ENCODE assay signal across 19 mouse cellular contexts in the genomic region with DNA sequence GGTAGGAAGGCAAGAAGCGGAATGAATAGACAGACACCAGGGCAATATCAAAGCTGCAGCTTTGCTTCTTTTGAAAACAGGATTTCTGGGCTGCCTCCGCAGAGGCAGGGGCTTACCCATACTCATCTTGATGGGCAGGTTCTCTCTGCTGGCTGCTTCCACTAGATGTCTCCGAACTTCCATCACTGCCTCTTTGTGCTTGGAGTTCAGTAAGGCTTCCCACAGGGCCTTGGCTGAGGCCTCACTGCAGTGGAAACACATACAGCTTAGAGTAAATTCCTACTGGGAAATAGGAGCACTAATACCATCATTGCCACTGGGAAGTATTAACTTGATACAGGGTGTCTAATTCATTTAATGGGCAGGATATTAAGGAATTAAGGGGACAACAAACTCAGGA. TPM values are rescaled to one million over a fixed set of nuclear protein-coding genes. Genes with fewer than 3 reads are reported as not detected.
A peak's percentile ranks its signal among the peaks of the same experiment; 100 is the strongest.
DNase-seq lines count a peak whose midpoint lies in the region; ATAC-seq and TF ChIP-seq lines count a peak whose summit lies in the region.
"Had no signal": no experiment of that assay in that cellular context is flagged by ENCODE, and none has a peak within 500 bp of the region (broad histone marks: within the 10 kb centered on the region; RNA-seq: fewer than 3 reads in every experiment).

No protein-coding gene starts in this region.

- no peak for TF ChIP-seq POLR2A in brain, embryonic 14.5 days (IDR thresholded peaks at IDR 0.05; ENCODE audit: borderline replicate concordance, extremely low read depth, insufficient read depth, insufficient read length, poor library complexity, severe bottlenecking)

- no peaks in the 10 kb centered on the region for H3K4me1 ChIP-seq in forebrain, postnatal 0 days (ENCODE audit: insufficient read depth)
- no peaks in the 10 kb centered on the region for H3K4me1 ChIP-seq in forebrain, embryonic 11.5 days (replicated peaks; ENCODE audit: control insufficient read depth, insufficient read depth, low read length)
- no peaks in the 10 kb centered on the region for H3K4me1 ChIP-seq in midbrain, embryonic 14.5 days (ENCODE audit: control insufficient read depth, insufficient read depth, low read length)
- H3K4me1 ChIP-seq in midbrain, embryonic 11.5 days (ENCODE audit: control insufficient read depth, insufficient read depth, low read length): no peaks in the 10 kb centered on the region
- H3K4me1 ChIP-seq in embryonic facial prominence, embryonic 14.5 days (ENCODE audit: control insufficient read depth, insufficient read depth, low read length): no peaks in the 10 kb centered on the region
- H3K4me1 ChIP-seq: limb, embryonic 13.5 days had no signal

- peak; percentile 26; the same call in 1 of the 2 replicates for TF ChIP-seq CTCF in forebrain, postnatal 0 days (IDR thresholded peaks at IDR 0.05; ENCODE audit: low read depth)
- no peak for TF ChIP-seq CTCF in brain, embryonic 14.5 days (IDR thresholded peaks at IDR 0.05; ENCODE audit: borderline replicate concordance, extremely low read depth, insufficient read depth, insufficient read length)

- no peak overlapping the region for H3K4me2 ChIP-seq in forebrain, postnatal 0 days (ENCODE audit: low read depth)
- H3K4me2 ChIP-seq in forebrain, embryonic 11.5 days (ENCODE audit: low read depth, low read length, severe bottlenecking): no peak overlapping the region
- H3K4me2 ChIP-seq in midbrain, embryonic 14.5 days (ENCODE audit: low read length): no peak overlapping the region
- H3K4me2 ChIP-seq in midbrain, embryonic 11.5 days: no peak overlapping the region
- H3K4me2 ChIP-seq in embryonic facial prominence, embryonic 14.5 days (ENCODE audit: low read depth, low read length): no peak overlapping the region
- H3K4me2 ChIP-seq: heart, embryonic 15.5 days; limb, embryonic 13.5 days; neural tube, embryonic 12.5 days had no signal

- no peaks in the 10 kb centered on the region for H3K27me3 ChIP-seq in forebrain, postnatal 0 days (ENCODE audit: insufficient read depth, low read length)
- H3K27me3 ChIP-seq in forebrain, embryonic 11.5 days (ENCODE audit: control insufficient read depth, insufficient read depth, low read length): no peaks in the 10 kb centered on the region
- no peaks in the 10 kb centered on the region for H3K27me3 ChIP-seq in midbrain, embryonic 14.5 days (ENCODE audit: control insufficient read depth, insufficient read depth, low read length)
- no peaks in the 10 kb centered on the region for H3K27me3 ChIP-seq in midbrain, embryonic 11.5 days (ENCODE audit: control insufficient read depth, insufficient read depth, low read length)
- H3K27me3 ChIP-seq in embryonic facial prominence, embryonic 14.5 days (replicated peaks; ENCODE audit: control insufficient read depth, insufficient read depth, low read length): no peaks in the 10 kb centered on the region
- H3K27me3 ChIP-seq: heart, embryonic 15.5 days; limb, embryonic 13.5 days; neural tube, embryonic 12.5 days had no signal

- H3K9ac ChIP-seq in forebrain, postnatal 0 days: no peak overlapping the region
- H3K9ac ChIP-seq in forebrain, embryonic 11.5 days (ENCODE audit: low read length): no peak overlapping the region
- H3K9ac ChIP-seq in midbrain, embryonic 14.5 days (replicated peaks; ENCODE audit: low read length): no peak overlapping the region
- no peak overlapping the region for H3K9ac ChIP-seq in midbrain, embryonic 11.5 days (ENCODE audit: low read length)
- no peak overlapping the region for H3K9ac ChIP-seq in embryonic facial prominence, embryonic 14.5 days (ENCODE audit: low read depth, low read length)
- H3K9ac ChIP-seq: heart, embryonic 15.5 days; limb, embryonic 13.5 days; liver, embryonic 14.5 days; neural tube, embryonic 12.5 days had no signal

- ATAC-seq in forebrain, postnatal 0 days: 0 out of 2 replicates have a peak, but pooled peaks have one; percentile 54
- ATAC-seq in forebrain, embryonic 11.5 days (replicated peaks; ENCODE audit: low FRiP score): no peak
- no peak for ATAC-seq in midbrain, embryonic 14.5 days (ENCODE audit: low FRiP score, low TSS enrichment)
- ATAC-seq in midbrain, embryonic 11.5 days (ENCODE audit: low FRiP score): no peak
- ATAC-seq in embryonic facial prominence, embryonic 14.5 days (ENCODE audit: low read depth): no peak
- ATAC-seq: CD4-positive, CD25-positive, alpha-beta regulatory T cell, adult 4 months had no signal

- H3K4me3 ChIP-seq in forebrain, postnatal 0 days (ENCODE audit: low read depth, low read length): no peak overlapping the region
- no peak overlapping the region for H3K4me3 ChIP-seq in forebrain, embryonic 11.5 days (ENCODE audit: low read depth, low read length)
- no peak overlapping the region for H3K4me3 ChIP-seq in midbrain, embryonic 14.5 days (replicated peaks; ENCODE audit: low read depth, low read length)
- no peak overlapping the region for H3K4me3 ChIP-seq in midbrain, embryonic 11.5 days (ENCODE audit: low read depth, low read length)
- H3K4me3 ChIP-seq in embryonic facial prominence, embryonic 14.5 days (ENCODE audit: low read depth, low read length): no peak overlapping the region
- H3K4me3 ChIP-seq: erythroblast, embryonic 14.5 days; heart, embryonic 15.5 days; limb, embryonic 13.5 days; neural tube, embryonic 12.5 days had no signal

- WGBS in forebrain, postnatal 0 days: 48% methylated on average over 3 of the region's 3 CpGs
- 45% methylated on average over 3 of the region's 3 CpGs for WGBS in forebrain, embryonic 11.5 days
- 46% methylated on average over 3 of the region's 3 CpGs for WGBS in midbrain, embryonic 14.5 days
- 52% methylated on average over 3 of the region's 3 CpGs for WGBS in midbrain, embryonic 11.5 days
- WGBS in embryonic facial prominence, embryonic 14.5 days: 55% methylated on average over 3 of the region's 3 CpGs

- peak; percentile 18 for DNase-seq in forebrain, postnatal 0 days
- DNase-seq in forebrain, embryonic 11.5 days (ENCODE audit: low spot score): no peak
- DNase-seq in midbrain, embryonic 14.5 days: peak; percentile 57
- no peak for DNase-seq in midbrain, embryonic 11.5 days (ENCODE audit: low spot score, missing footprints)
- DNase-seq in brain, embryonic 14.5 days (ENCODE audit: low read depth): peak; percentile 59
- DNase-seq in embryonic facial prominence, embryonic 14.5 days (ENCODE audit: low spot score): peak; percentile 59
- DNase-seq in heart, adult 11 months: no peak
- DNase-seq in thymus, postnatal 0 days (ENCODE audit: low spot score): no peak
- DNase-seq: adrenal gland, adult 8-10 months; heart, adult 18-20 months; lung, postnatal 10 days; thymus, postnatal 4 days had no signal

- no peaks in the 10 kb centered on the region for H3K36me3 ChIP-seq in forebrain, postnatal 0 days (ENCODE audit: insufficient read depth)
- H3K36me3 ChIP-seq in forebrain, embryonic 11.5 days (ENCODE audit: control insufficient read depth, insufficient read depth, low read length): no peaks in the 10 kb centered on the region
- no peaks in the 10 kb centered on the region for H3K36me3 ChIP-seq in midbrain, embryonic 14.5 days (ENCODE audit: control insufficient read depth, insufficient read depth, low read length)
- no peaks in the 10 kb centered on the region for H3K36me3 ChIP-seq in midbrain, embryonic 11.5 days (ENCODE audit: control insufficient read depth, insufficient read depth, low read length)
- H3K36me3 ChIP-seq in embryonic facial prominence, embryonic 14.5 days (ENCODE audit: control insufficient read depth, insufficient read depth, low read length): no peaks in the 10 kb centered on the region
- H3K36me3 ChIP-seq: heart, embryonic 15.5 days; limb, embryonic 13.5 days; neural tube, embryonic 12.5 days had no signal

- H3K27ac ChIP-seq in forebrain, postnatal 0 days (ENCODE audit: low read depth, low read length): no peak overlapping the region
- H3K27ac ChIP-seq in forebrain, embryonic 11.5 days (ENCODE audit: low read depth, low read length): no peak overlapping the region
- H3K27ac ChIP-seq in midbrain, embryonic 14.5 days (replicated peaks; ENCODE audit: low read depth, low read length): no peak overlapping the region
- no peak overlapping the region for H3K27ac ChIP-seq in midbrain, embryonic 11.5 days (ENCODE audit: low read depth, low read length)
- no peak overlapping the region for H3K27ac ChIP-seq in embryonic facial prominence, embryonic 14.5 days (replicated peaks; ENCODE audit: low read depth, low read length)
- H3K27ac ChIP-seq: heart, embryonic 15.5 days; limb, embryonic 13.5 days; liver, embryonic 14.5 days; neural tube, embryonic 12.5 days had no signal

- no peaks in the 10 kb centered on the region for H3K9me3 ChIP-seq in forebrain, postnatal 0 days (ENCODE audit: low read length)
- H3K9me3 ChIP-seq in forebrain, embryonic 11.5 days (ENCODE audit: control insufficient read depth, low read length): no peaks in the 10 kb centered on the region
- H3K9me3 ChIP-seq in midbrain, embryonic 14.5 days (ENCODE audit: control insufficient read depth, low read length): no peaks in the 10 kb centered on the region
- H3K9me3 ChIP-seq in midbrain, embryonic 11.5 days (ENCODE audit: control insufficient read depth, low read length): no peaks in the 10 kb centered on the region
- H3K9me3 ChIP-seq in embryonic facial prominence, embryonic 14.5 days (ENCODE audit: control insufficient read depth, low read length): no peaks in the 10 kb centered on the region
- H3K9me3 ChIP-seq: G1E; heart, embryonic 15.5 days; limb, embryonic 13.5 days; neural tube, embryonic 12.5 days had no signal

RNA-seq across cellular contexts. Expression of gene Scfd2, which starts 49.5 kb away (rescaled TPM):
- total RNA-seq in forebrain, postnatal 0 days (2014; rRNA removed): 23.9 and 29.1 TPM in 2 replicates
- polyA plus RNA-seq in forebrain, postnatal 0 days (2015; fragmentation: Nextera tagmentation; extraction: Ambion mirVana): 20.5 and 23.8 TPM in 2 replicates
- 13.3 and 15.3 TPM in 2 replicates for polyA plus RNA-seq in forebrain, embryonic 11.5 days (2014; fragmentation: Nextera tagmentation; extraction: Ambion mirVana)
- polyA plus RNA-seq in midbrain, embryonic 14.5 days (2014; fragmentation: Nextera tagmentation; extraction: Ambion mirVana): 16.7 and 18.4 TPM in 2 replicates
- 12.4 and 15.5 TPM in 2 replicates for polyA plus RNA-seq in midbrain, embryonic 11.5 days (2014; fragmentation: Nextera tagmentation; extraction: Ambion mirVana)
- polyA plus RNA-seq in brain, embryonic 14.5 days (2012; rRNA removed): 13.5 and 15.4 TPM in 2 replicates
- polyA plus RNA-seq in embryonic facial prominence, embryonic 14.5 days (2014; fragmentation: Nextera tagmentation; extraction: Ambion mirVana): 19.8 and 21.3 TPM in 2 replicates
- 19.0 and 23.5 TPM in 2 replicates for polyA plus RNA-seq in thymus, postnatal 0 days (2015; fragmentation: Nextera tagmentation; extraction: Ambion mirVana)

RNA-seq across cellular contexts. Expression of gene Fip1l1, which starts 53.2 kb away (rescaled TPM):
- 53.7 and 67.8 TPM in 2 replicates for total RNA-seq in forebrain, postnatal 0 days (2014; rRNA removed)
- polyA plus RNA-seq in forebrain, postnatal 0 days (2015; fragmentation: Nextera tagmentation; extraction: Ambion mirVana): 54.1 and 62.1 TPM in 2 replicates
- 112 and 128 TPM in 2 replicates for polyA plus RNA-seq in forebrain, embryonic 11.5 days (2014; fragmentation: Nextera tagmentation; extraction: Ambion mirVana)
- polyA plus RNA-seq in midbrain, embryonic 14.5 days (2014; fragmentation: Nextera tagmentation; extraction: Ambion mirVana): 54.8 and 75.0 TPM in 2 replicates
- polyA plus RNA-seq in midbrain, embryonic 11.5 days (2014; fragmentation: Nextera tagmentation; extraction: Ambion mirVana): 89.1 and 94.7 TPM in 2 replicates
- polyA plus RNA-seq in brain, embryonic 14.5 days (2012; rRNA removed): 64.5 and 76.1 TPM in 2 replicates
- 66.1 and 66.4 TPM in 2 replicates for polyA plus RNA-seq in embryonic facial prominence, embryonic 14.5 days (2014; fragmentation: Nextera tagmentation; extraction: Ambion mirVana)
- polyA plus RNA-seq in thymus, postnatal 0 days (2015; fragmentation: Nextera tagmentation; extraction: Ambion mirVana): 89.3 and 91.0 TPM in 2 replicates

Comparison
In these comparisons a context has a peak if more than half of its experiments do, and no peak if none do; other contexts are left out.
1. DNase-seq: peak in forebrain, postnatal 0 days (single experiment), midbrain, embryonic 14.5 days (single experiment), brain, embryonic 14.5 days (single experiment) and embryonic facial prominence, embryonic 14.5 days (single experiment); none in forebrain, embryonic 11.5 days (single experiment), midbrain, embryonic 11.5 days (single experiment), heart, adult 11 months (single experiment) and thymus, postnatal 0 days (single experiment).